In the genomic region with DNA sequence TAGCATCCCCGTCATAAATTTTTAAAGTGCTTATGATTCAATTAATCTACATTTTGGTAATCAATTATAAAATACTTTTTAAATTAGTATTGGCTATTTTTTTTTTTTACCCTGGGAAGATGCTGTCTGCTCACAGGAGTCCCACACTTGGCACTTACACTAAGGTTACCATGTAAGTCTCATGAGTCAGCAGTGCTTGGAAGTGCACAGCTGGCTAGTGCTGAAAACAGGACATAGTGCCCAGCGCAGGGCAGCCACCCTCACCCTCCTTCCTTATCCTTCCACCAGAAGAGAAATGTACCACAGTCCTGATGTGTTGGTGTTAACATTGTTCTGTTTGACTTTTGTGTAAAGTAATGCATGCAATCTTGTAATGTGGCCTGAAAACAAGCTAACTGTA, we compare ENCODE assay signal across 19 mouse cellular contexts.
"Had no signal": no experiment of that assay in that cellular context is flagged by ENCODE, and none has a peak within 500 bp of the region (broad histone marks: within the 10 kb centered on the region; RNA-seq: fewer than 3 reads in every experiment).

No protein-coding gene starts in this region.

- H3K4me1 ChIP-seq: limb, embryonic 10.5 days; liver, embryonic 12.5 days; liver, embryonic 15.5 days; lung, embryonic 15.5 days had no signal

- H3K27ac ChIP-seq: kidney, postnatal 0 days; limb, embryonic 10.5 days; limb, embryonic 13.5 days; liver, embryonic 12.5 days; liver, embryonic 15.5 days; lung, embryonic 15.5 days; stomach, postnatal 0 days had no signal

- H3K27me3 ChIP-seq: limb, embryonic 13.5 days; liver, embryonic 12.5 days; liver, embryonic 15.5 days; lung, embryonic 15.5 days had no signal

- H3K4me2 ChIP-seq: limb, embryonic 13.5 days; liver, embryonic 12.5 days; liver, embryonic 15.5 days; lung, embryonic 15.5 days; midbrain, embryonic 11.5 days had no signal

- H3K9ac ChIP-seq: limb, embryonic 13.5 days; liver, embryonic 12.5 days; liver, embryonic 15.5 days; lung, embryonic 15.5 days had no signal

- H3K4me3 ChIP-seq: layer of hippocampus, adult 2 months; limb, embryonic 10.5 days; limb, embryonic 13.5 days; liver, embryonic 12.5 days; liver, embryonic 15.5 days; lung, embryonic 15.5 days had no signal

- ATAC-seq: liver, embryonic 12.5 days had no signal

- DNase-seq: kidney, adult 9 months; layer of hippocampus, adult 9-11 months; liver; lung, adult 18-20 months; lung, postnatal 14 days; lung, postnatal 4 days; midbrain, embryonic 14.5 days; thymus, adult 2 months; thymus, postnatal 14 days; thymus, postnatal 4 days had no signal

- H3K9me3 ChIP-seq: limb, embryonic 10.5 days; limb, embryonic 13.5 days; liver, embryonic 12.5 days; liver, embryonic 15.5 days; lung, embryonic 15.5 days had no signal
